Mouse (Mus musculus): ENCODE measurements around the gene Col7a1. TPM values are rescaled to one million over a fixed set of nuclear protein-coding genes. Genes with fewer than 3 reads are reported as not detected.
A peak's percentile ranks its signal among the peaks of the same experiment; 100 is the strongest.

Gene Col7a1
- polyA plus RNA-seq, 1 experiment from 2014 or later, result 1.3 TPM

DNA sequence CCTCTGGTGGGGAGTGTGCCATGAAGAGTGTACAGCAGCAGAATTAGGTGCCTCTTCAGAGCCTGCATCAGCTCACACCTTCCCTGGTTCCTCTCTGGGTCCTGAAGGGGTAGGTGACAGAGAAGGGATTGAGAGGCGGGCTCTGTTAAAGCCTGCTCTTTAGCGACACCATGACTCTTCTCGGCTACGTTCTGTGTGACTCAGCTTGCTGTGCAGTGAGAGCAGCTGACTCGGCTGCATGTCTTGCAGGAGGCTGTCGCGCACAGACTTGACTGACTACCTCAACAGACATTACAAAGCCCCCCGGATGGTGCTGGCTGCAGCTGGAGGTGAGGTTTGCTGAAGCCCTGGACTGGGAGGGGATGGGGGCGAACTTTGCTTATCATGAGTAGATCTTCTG is 8.3 kb upstream of the Col7a1 start:
- Histone ChIP-seq H3K4me2 (ENCODE audit: low read depth, low read length) (no peak overlapping the region), H3K36me3 (ENCODE audit: control insufficient read depth, insufficient read depth) (peaks cover 76% of the 10 kb centered on the region), H3K9me3 (replicated peaks; ENCODE audit: control insufficient read depth, low read length) (no peaks in the 10 kb centered on the region), H3K9ac (ENCODE audit: low read length) (no peak overlapping the region), H3K4me3 (ENCODE audit: low read length) (no peak overlapping the region), H3K27ac (ENCODE audit: low read length) (no peak overlapping the region), H3K4me1 (ENCODE audit: control insufficient read depth, insufficient read depth, low read length) (peaks cover 18% of the 10 kb centered on the region), H3K27me3 (ENCODE audit: control insufficient read depth, insufficient read depth, low read length) (no peaks in the 10 kb centered on the region)
- no peak for ATAC-seq (replicated peaks; ENCODE audit: extremely low read depth, insufficient read depth, low FRiP score)
- WGBS, result 74% methylated on average over 9 of the region's 9 CpGs

GRCm38 (mm10) chr9:108945608-108946007 is 7.8 kb upstream of the Col7a1 start:
- Histone ChIP-seq H3K9ac (ENCODE audit: low read length) (no peak overlapping the region), H3K4me1 (ENCODE audit: control insufficient read depth, insufficient read depth, low read length) (peaks cover 20% of the 10 kb centered on the region), H3K4me3 (ENCODE audit: low read length) (no peak overlapping the region), H3K9me3 (replicated peaks; ENCODE audit: control insufficient read depth, low read length) (no peaks in the 10 kb centered on the region), H3K27me3 (ENCODE audit: control insufficient read depth, insufficient read depth, low read length) (no peaks in the 10 kb centered on the region), H3K36me3 (ENCODE audit: control insufficient read depth, insufficient read depth) (peaks cover 78% of the 10 kb centered on the region), H3K4me2 (ENCODE audit: low read depth, low read length) (no peak overlapping the region), H3K27ac (ENCODE audit: low read length) (no peak overlapping the region)
- WGBS, result 84% methylated on average over 5 of the region's 5 CpGs
- no peak for ATAC-seq (replicated peaks; ENCODE audit: extremely low read depth, insufficient read depth, low FRiP score)

GRCm38 (mm10) chr9:108949231-108949966 is 4.0 kb upstream of the Col7a1 start:
- no peaks in the 10 kb centered on the region for H3K9me3 ChIP-seq (replicated peaks; ENCODE audit: control insufficient read depth, low read length)
- H3K4me1 ChIP-seq (ENCODE audit: control insufficient read depth, insufficient read depth, low read length), result peaks cover 24% of the 10 kb centered on the region
- no peak overlapping the region for H3K9ac ChIP-seq (ENCODE audit: low read length)
- peak; percentile 45; the same call in 1 of the 2 replicates for ATAC-seq (replicated peaks; ENCODE audit: extremely low read depth, insufficient read depth, low FRiP score)
- peak overlapping the region; percentile 64 for H3K27ac ChIP-seq (ENCODE audit: low read length)
- peaks cover 60% of the 10 kb centered on the region for H3K36me3 ChIP-seq (ENCODE audit: control insufficient read depth, insufficient read depth)
- H3K4me2 ChIP-seq (ENCODE audit: low read depth, low read length), result no peak overlapping the region
- peaks cover 17% of the 10 kb centered on the region for H3K27me3 ChIP-seq (ENCODE audit: control insufficient read depth, insufficient read depth, low read length)
- 56% methylated on average over 13 of the region's 13 CpGs for WGBS
- H3K4me3 ChIP-seq (ENCODE audit: low read length), result no peak overlapping the region

GRCm38 (mm10) chr9:108949967-108950728 is 3.2 kb upstream of the Col7a1 start:
- ATAC-seq (replicated peaks; ENCODE audit: extremely low read depth, insufficient read depth, low FRiP score), result peak; percentile 26
- H3K9me3 ChIP-seq (replicated peaks; ENCODE audit: control insufficient read depth, low read length), result no peaks in the 10 kb centered on the region
- H3K36me3 ChIP-seq (ENCODE audit: control insufficient read depth, insufficient read depth), result peaks cover 52% of the 10 kb centered on the region
- peak overlapping the region; percentile 26; the same call in 1 of the 2 replicates for H3K9ac ChIP-seq (ENCODE audit: low read length)
- peaks cover 24% of the 10 kb centered on the region for H3K4me1 ChIP-seq (ENCODE audit: control insufficient read depth, insufficient read depth, low read length)
- no peak overlapping the region for H3K4me2 ChIP-seq (ENCODE audit: low read depth, low read length)
- H3K27ac ChIP-seq (ENCODE audit: low read length), result peak overlapping the region; percentile 64
- 64% methylated on average over 9 of the region's 9 CpGs for whole genome bisulfite sequencing
- H3K4me3 ChIP-seq (ENCODE audit: low read length), result no peak overlapping the region
- peaks cover 19% of the 10 kb centered on the region for H3K27me3 ChIP-seq (ENCODE audit: control insufficient read depth, insufficient read depth, low read length)

- WGBS, result 84% methylated on average over 11 of the region's 11 CpGs
- Histone ChIP-seq H3K9ac (ENCODE audit: low read length) (no peak overlapping the region), H3K4me1 (ENCODE audit: control insufficient read depth, insufficient read depth, low read length) (peaks cover 5% of the 10 kb centered on the region; the same call in 1 of the 2 replicates), H3K36me3 (ENCODE audit: control insufficient read depth, insufficient read depth) (peaks cover 6% of the 10 kb centered on the region), H3K4me3 (ENCODE audit: low read length) (no peak overlapping the region), H3K4me2 (ENCODE audit: low read depth, low read length) (no peak overlapping the region), H3K27ac (ENCODE audit: low read length) (no peak overlapping the region), H3K27me3 (ENCODE audit: control insufficient read depth, insufficient read depth, low read length) (peaks cover 21% of the 10 kb centered on the region), H3K9me3 (replicated peaks; ENCODE audit: control insufficient read depth, low read length) (no peaks in the 10 kb centered on the region)
- no peak for ATAC-seq (replicated peaks; ENCODE audit: extremely low read depth, insufficient read depth, low FRiP score)
These were observed 1.9 kb downstream of the Col7a1 start for GRCm38 (mm10) chr9:108955241-108955640.

DNA sequence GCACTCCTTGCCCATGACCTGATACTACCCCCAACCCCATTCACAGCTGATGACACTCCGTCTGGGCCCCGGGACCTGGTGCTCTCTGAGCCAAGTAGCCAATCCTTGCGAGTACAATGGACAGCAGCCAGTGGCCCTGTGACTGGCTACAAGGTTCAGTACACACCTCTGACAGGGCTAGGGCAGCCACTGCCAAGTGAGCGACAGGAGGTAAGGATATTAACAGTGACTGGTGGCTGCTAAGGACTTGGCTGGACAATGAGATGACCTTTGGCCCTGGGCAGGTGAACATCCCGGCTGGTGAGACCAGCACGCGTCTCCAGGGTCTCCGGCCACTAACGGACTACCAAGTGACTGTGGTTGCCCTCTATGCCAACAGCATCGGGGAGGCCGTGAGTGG is 2.5 kb downstream of the Col7a1 start:
- Histone ChIP-seq H3K27me3 (ENCODE audit: control insufficient read depth, insufficient read depth, low read length) (peaks cover 21% of the 10 kb centered on the region), H3K4me2 (ENCODE audit: low read depth, low read length) (no peak overlapping the region), H3K36me3 (ENCODE audit: control insufficient read depth, insufficient read depth) (peaks cover 3% of the 10 kb centered on the region; the same call in 1 of the 2 replicates), H3K9me3 (replicated peaks; ENCODE audit: control insufficient read depth, low read length) (no peaks in the 10 kb centered on the region), H3K27ac (ENCODE audit: low read length) (no peak overlapping the region), H3K4me1 (ENCODE audit: control insufficient read depth, insufficient read depth, low read length) (peaks cover 4% of the 10 kb centered on the region; the same call in 1 of the 2 replicates), H3K9ac (ENCODE audit: low read length) (no peak overlapping the region), H3K4me3 (ENCODE audit: low read length) (no peak overlapping the region)
- WGBS, result 87% methylated on average over 11 of the region's 11 CpGs
- no peak for ATAC-seq (replicated peaks; ENCODE audit: extremely low read depth, insufficient read depth, low FRiP score)

DNA sequence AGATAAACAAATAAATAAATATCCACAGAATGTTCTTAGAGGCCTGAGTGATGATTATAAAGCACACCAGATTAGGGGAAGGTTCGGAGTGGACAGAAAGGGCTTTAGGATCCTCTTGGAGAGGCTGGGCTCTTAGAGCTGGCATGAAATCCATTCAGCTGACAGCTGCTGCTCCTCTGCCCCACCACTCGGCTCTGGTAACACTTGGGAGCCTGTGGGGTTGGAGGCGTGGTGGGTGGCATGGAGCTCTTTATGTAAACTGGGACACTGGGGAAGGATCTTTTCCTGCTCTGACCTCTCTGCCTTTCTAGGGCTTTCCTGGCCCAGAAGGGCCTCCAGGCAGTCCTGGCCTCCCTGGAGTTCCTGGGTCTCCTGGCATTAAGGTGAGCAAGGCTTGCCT is 10.2 kb downstream of the Col7a1 start:
- Histone ChIP-seq H3K4me1 (ENCODE audit: control insufficient read depth, insufficient read depth, low read length) (no peaks in the 10 kb centered on the region), H3K27me3 (ENCODE audit: control insufficient read depth, insufficient read depth, low read length) (no peaks in the 10 kb centered on the region; the same call in none of the 2 replicates), H3K36me3 (ENCODE audit: control insufficient read depth, insufficient read depth) (no peaks in the 10 kb centered on the region), H3K9ac (ENCODE audit: low read length) (no peak overlapping the region), H3K4me2 (ENCODE audit: low read depth, low read length) (no peak overlapping the region), H3K27ac (ENCODE audit: low read length) (no peak overlapping the region), H3K9me3 (replicated peaks; ENCODE audit: control insufficient read depth, low read length) (no peaks in the 10 kb centered on the region), H3K4me3 (ENCODE audit: low read length) (no peak overlapping the region)
- WGBS, result 51% methylated on average over 3 of the region's 3 CpGs
- ATAC-seq (replicated peaks; ENCODE audit: extremely low read depth, insufficient read depth, low FRiP score), result no peak

- Histone ChIP-seq H3K9ac (ENCODE audit: low read length) (no peak overlapping the region), H3K27ac (ENCODE audit: low read length) (no peak overlapping the region), H3K4me2 (ENCODE audit: low read depth, low read length) (no peak overlapping the region), H3K36me3 (ENCODE audit: control insufficient read depth, insufficient read depth) (no peaks in the 10 kb centered on the region), H3K9me3 (replicated peaks; ENCODE audit: control insufficient read depth, low read length) (no peaks in the 10 kb centered on the region), H3K4me3 (ENCODE audit: low read length) (no peak overlapping the region), H3K4me1 (ENCODE audit: control insufficient read depth, insufficient read depth, low read length) (no peaks in the 10 kb centered on the region), H3K27me3 (ENCODE audit: control insufficient read depth, insufficient read depth, low read length) (no peaks in the 10 kb centered on the region; the same call in 1 of the 2 replicates)
- no peak for ATAC-seq (replicated peaks; ENCODE audit: extremely low read depth, insufficient read depth, low FRiP score)
- 65% methylated on average over 6 of the region's 6 CpGs for WGBS
These were observed 11.0 kb downstream of the Col7a1 start for GRCm38 (mm10) chr9:108964338-108964737.

DNA sequence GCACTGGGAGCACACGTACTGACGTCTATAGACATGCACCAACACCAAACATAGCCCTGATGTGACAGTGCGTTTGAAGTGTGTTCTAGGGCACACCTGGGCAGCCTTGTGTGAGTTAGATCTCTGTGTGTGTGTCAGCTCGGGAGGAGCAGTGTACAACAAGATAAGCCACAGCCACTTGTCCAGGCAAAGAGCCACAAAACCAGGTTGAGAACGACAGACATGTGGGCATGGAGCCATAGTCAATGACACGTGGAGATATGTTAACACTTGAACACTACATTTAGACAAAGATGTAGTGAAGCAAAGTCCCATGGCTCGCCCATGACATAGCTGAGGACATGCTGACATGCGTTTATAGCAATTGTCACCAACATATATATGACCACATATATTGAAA is 17.2 kb downstream of the Col7a1 start:
- H3K9me3 ChIP-seq (replicated peaks; ENCODE audit: control insufficient read depth, low read length), result no peaks in the 10 kb centered on the region
- peaks cover 5% of the 10 kb centered on the region for H3K4me1 ChIP-seq (ENCODE audit: control insufficient read depth, insufficient read depth, low read length)
- no peaks in the 10 kb centered on the region for H3K36me3 ChIP-seq (ENCODE audit: control insufficient read depth, insufficient read depth)
- 43% methylated on average over 8 of the region's 8 CpGs for WGBS
- no peak overlapping the region for H3K9ac ChIP-seq (ENCODE audit: low read length)
- no peak overlapping the region for H3K4me2 ChIP-seq (ENCODE audit: low read depth, low read length)
- H3K27me3 ChIP-seq (ENCODE audit: control insufficient read depth, insufficient read depth, low read length), result no peaks in the 10 kb centered on the region
- H3K27ac ChIP-seq (ENCODE audit: low read length), result no peak overlapping the region
- no peak overlapping the region for H3K4me3 ChIP-seq (ENCODE audit: low read length)
- ATAC-seq (replicated peaks; ENCODE audit: extremely low read depth, insufficient read depth, low FRiP score), result peak; percentile 46; the same call in 1 of the 2 replicates

Measured in heart, embryonic 16.5 days (tissue).